Mouse (Mus musculus): ENCODE results near the gene Ocln. TPM values are rescaled to one million over a fixed set of nuclear protein-coding genes. Genes with fewer than 3 reads are reported as not detected.

The Ocln gene
- 3.3 and 5.5 TPM in 2 replicates for polyA plus RNA-seq (2012; rRNA removed)

DNA sequence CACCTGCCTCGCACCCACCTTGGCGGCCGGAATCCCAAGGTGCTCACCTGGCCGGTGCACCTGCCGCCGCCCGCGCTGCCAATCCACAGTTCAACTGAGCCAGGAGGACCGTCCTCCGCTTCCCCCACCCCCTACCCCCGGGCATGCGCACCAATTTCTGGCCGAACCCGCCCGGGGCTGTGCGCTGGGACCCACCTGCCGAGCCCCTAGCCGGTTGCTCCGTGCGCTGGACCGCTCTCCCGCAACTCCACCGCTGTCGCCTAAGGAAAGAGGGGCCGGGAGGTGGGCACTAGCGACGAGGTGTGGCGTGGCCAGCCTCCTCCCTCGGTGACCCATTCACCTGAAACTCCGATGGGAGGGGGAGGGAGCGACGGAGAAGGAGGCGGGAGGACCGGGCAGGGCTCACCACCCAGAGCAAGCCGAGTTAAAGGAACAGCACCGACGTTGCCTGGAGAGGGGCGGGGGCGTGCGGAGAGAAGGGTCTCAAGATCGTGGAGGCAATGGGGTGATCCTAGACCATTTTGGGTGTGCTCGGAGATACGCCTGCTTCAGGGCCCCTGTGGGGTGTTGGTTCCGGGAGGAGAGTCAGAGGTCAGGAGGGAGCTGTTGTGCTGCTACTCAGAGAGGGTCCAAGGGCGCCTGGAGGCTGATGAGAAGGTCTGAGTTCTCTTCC lies at the start of gene Ocln:
Gene Ocln (minus strand): TSS at position 350 of the 673 bp plus-strand sequence.

GRCm38 (mm10) chr13:100492061-100492787 lies 60.3 kb downstream of the Ocln start, which contains the start of gene Gtf2h2:
Gtf2h2 (minus strand) TSS chr13:100492579.

GRCm38 (mm10) chr13:100452415-100453127 lies 99.9 kb downstream of the Ocln start, which contains the start of gene Naip1:
Naip1 (minus strand) TSS chr13:100452869.

Other genes with a start within 250 kb of the Ocln start
- 0.90 and 3.4 TPM in 2 replicates for gene Naip6, start 235.0 kb downstream of the Ocln start, polyA plus RNA-seq (2012; rRNA removed)
- gene Naip1, start 99.8 kb downstream of the Ocln start, polyA plus RNA-seq (2012; rRNA removed) = 0.03 and 0.23 TPM in 2 replicates
- 4.9 and 13.1 TPM in 2 replicates for gene Gtf2h2, start 60.1 kb downstream of the Ocln start, polyA plus RNA-seq (2012; rRNA removed)
- 4.3 and 5.3 TPM in 2 replicates for gene Marveld2, start 64.3 kb upstream of the Ocln start, polyA plus RNA-seq (2012; rRNA removed)
- 4.1 and 4.6 TPM in 2 replicates for gene Ak6, start 98.3 kb upstream of the Ocln start, polyA plus RNA-seq (2012; rRNA removed)
- 0.14 and 0.57 TPM in 2 replicates for gene Rad17, start 98.3 kb upstream of the Ocln start, polyA plus RNA-seq (2012; rRNA removed)
- not detected in 2 replicates for gene Taf9, start 98.9 kb upstream of the Ocln start, polyA plus RNA-seq (2012; rRNA removed)
- gene Ccdc125, start 117.0 kb upstream of the Ocln start, polyA plus RNA-seq (2012; rRNA removed) = 0.24 and 0.35 TPM in 2 replicates
- 3.8 and 5.3 TPM in 2 replicates for gene Cdk7, start 178.2 kb upstream of the Ocln start, polyA plus RNA-seq (2012; rRNA removed)
- gene Mrps36, start 191.9 kb upstream of the Ocln start, polyA plus RNA-seq (2012; rRNA removed) = 10.3 and 11.9 TPM in 2 replicates
- 0.09 TPM in 1 of 2 replicates, not detected in the other for gene Cenph, start 223.2 kb upstream of the Ocln start, polyA plus RNA-seq (2012; rRNA removed)
- gene Ccnb1, start 233.9 kb upstream of the Ocln start, polyA plus RNA-seq (2012; rRNA removed) = 2.4 and 3.7 TPM in 2 replicates